Mouse (Mus musculus): Measurements from ENCODE around the gene H2-Q7. TPM values are rescaled to one million over a fixed set of nuclear protein-coding genes. Genes with fewer than 3 reads are reported as not detected.
"Not testable (repeated sequence)": the region's sequence is repeated elsewhere in the genome, so short reads cannot be mapped to it uniquely, and the experiment has no call there.

H2-Q7 gene
- 1.9 and 2.6 TPM in 2 replicates for polyA plus RNA-seq (2012; rRNA removed)

- not testable (repeated sequence) for H3K4me1 ChIP-seq (ENCODE audit: control insufficient read depth, insufficient read depth, low read length); H3K27ac ChIP-seq (ENCODE audit: insufficient read depth, low read length); H3K27me3 ChIP-seq (ENCODE audit: control insufficient read depth, insufficient read depth, low read length)
- WGBS, result 5% methylated on average over 18 of the region's 18 CpGs
- peak within 1 kb of the TSS; percentile 34 for H3K4me3 ChIP-seq (replicated peaks; ENCODE audit: insufficient read depth, low read depth, low read length)
- DNase-seq, result peak; percentile 37 to 49
Observed at GRCm38 (mm10) chr17:35438885-35439284, at the start of gene H2-Q7. H2-Q7 (plus strand) TSS chr17:35439155.

GRCm38 (mm10) chr17:35389796-35390195 lies 49.2 kb upstream of the H2-Q7 start:
- H3K4me1 ChIP-seq (ENCODE audit: control insufficient read depth, insufficient read depth, low read length); H3K27me3 ChIP-seq (ENCODE audit: control insufficient read depth, insufficient read depth, low read length); H3K4me3 ChIP-seq (replicated peaks; ENCODE audit: insufficient read depth, low read depth, low read length); DNase-seq; H3K27ac ChIP-seq (ENCODE audit: insufficient read depth, low read length): not testable (repeated sequence)
- 8% methylated on average over 7 of the region's 7 CpGs for WGBS

- DNase-seq; H3K27ac ChIP-seq (ENCODE audit: insufficient read depth, low read length); H3K4me1 ChIP-seq (ENCODE audit: control insufficient read depth, insufficient read depth, low read length); H3K27me3 ChIP-seq (ENCODE audit: control insufficient read depth, insufficient read depth, low read length); H3K4me3 ChIP-seq (replicated peaks; ENCODE audit: insufficient read depth, low read depth, low read length): not testable (repeated sequence)
- WGBS, result 79% methylated on average over 2 of the region's 2 CpGs
Observed at GRCm38 (mm10) chr17:35392671-35393070, 46.3 kb upstream of the H2-Q7 start.

- 1% methylated on average over 56 of the region's 75 CpGs for WGBS
- H3K4me3 ChIP-seq (replicated peaks; ENCODE audit: insufficient read depth, low read depth, low read length); H3K27me3 ChIP-seq (ENCODE audit: control insufficient read depth, insufficient read depth, low read length); DNase-seq; H3K4me1 ChIP-seq (ENCODE audit: control insufficient read depth, insufficient read depth, low read length); H3K27ac ChIP-seq (ENCODE audit: insufficient read depth, low read length): not testable (repeated sequence)
Observed at GRCm38 (mm10) chr17:35393864-35394800, 44.8 kb upstream of the H2-Q7 start.

GRCm38 (mm10) chr17:35396956-35397355 lies 42.0 kb upstream of the H2-Q7 start:
- WGBS, result 87% methylated on average over 2 of the region's 2 CpGs
- H3K4me3 ChIP-seq (replicated peaks; ENCODE audit: insufficient read depth, low read depth, low read length), result not testable (repeated sequence)

GRCm38 (mm10) chr17:35413057-35413456 lies 25.9 kb upstream of the H2-Q7 start:
- H3K27me3 ChIP-seq (ENCODE audit: control insufficient read depth, insufficient read depth, low read length); H3K4me3 ChIP-seq (replicated peaks; ENCODE audit: insufficient read depth, low read depth, low read length); H3K4me1 ChIP-seq (ENCODE audit: control insufficient read depth, insufficient read depth, low read length); H3K27ac ChIP-seq (ENCODE audit: insufficient read depth, low read length); DNase-seq: not testable (repeated sequence)
- WGBS, result no CpG with 5 or more reads among the region's 1 CpGs

More at GRCm38 (mm10) chr17:35396956-35397355, 42.0 kb upstream of the H2-Q7 start:
- H3K4me1 ChIP-seq (ENCODE audit: control insufficient read depth, insufficient read depth, low read length); H3K27ac ChIP-seq (ENCODE audit: insufficient read depth, low read length); H3K27me3 ChIP-seq (ENCODE audit: control insufficient read depth, insufficient read depth, low read length); DNase-seq: not testable (repeated sequence)

GRCm38 (mm10) chr17:35415273-35416129 lies 23.5 kb upstream of the H2-Q7 start:
- 60% methylated on average over 1 of the region's 10 CpGs for WGBS
- not testable (repeated sequence) for H3K4me3 ChIP-seq (replicated peaks; ENCODE audit: insufficient read depth, low read depth, low read length); H3K27me3 ChIP-seq (ENCODE audit: control insufficient read depth, insufficient read depth, low read length); H3K4me1 ChIP-seq (ENCODE audit: control insufficient read depth, insufficient read depth, low read length); DNase-seq; H3K27ac ChIP-seq (ENCODE audit: insufficient read depth, low read length)

- H3K4me3 ChIP-seq (replicated peaks; ENCODE audit: insufficient read depth, low read depth, low read length), result no peak overlapping the region
- DNase-seq, result no peak
- no peak overlapping the region for H3K27ac ChIP-seq (ENCODE audit: insufficient read depth, low read length)
- no peaks in the 10 kb centered on the region; the same call in 1 of the 2 replicates for H3K27me3 ChIP-seq (ENCODE audit: control insufficient read depth, insufficient read depth, low read length)
- WGBS, result 84% methylated on average over 7 of the region's 7 CpGs
- TF ChIP-seq POLR2A (IDR thresholded peaks at IDR 0.05; ENCODE audit: borderline replicate concordance, insufficient read depth, low read length) (no peak), CTCF (IDR thresholded peaks at IDR 0.05; ENCODE audit: borderline replicate concordance, insufficient read depth, low read depth, low read length) (no peak)
- no peaks in the 10 kb centered on the region for H3K4me1 ChIP-seq (ENCODE audit: control insufficient read depth, insufficient read depth, low read length)
Observed at GRCm38 (mm10) chr17:35418772-35419171, 20.2 kb upstream of the H2-Q7 start.

- not testable (repeated sequence) for H3K27me3 ChIP-seq (ENCODE audit: control insufficient read depth, insufficient read depth, low read length); H3K4me3 ChIP-seq (replicated peaks; ENCODE audit: insufficient read depth, low read depth, low read length)
- WGBS, result 67% methylated on average over 4 of the region's 4 CpGs
Observed at GRCm38 (mm10) chr17:35419564-35419963, 19.4 kb upstream of the H2-Q7 start.

GRCm38 (mm10) chr17:35420206-35420810 lies 18.6 kb upstream of the H2-Q7 start:
- H3K4me3 ChIP-seq (replicated peaks; ENCODE audit: insufficient read depth, low read depth, low read length); H3K4me1 ChIP-seq (ENCODE audit: control insufficient read depth, insufficient read depth, low read length); DNase-seq; H3K27me3 ChIP-seq (ENCODE audit: control insufficient read depth, insufficient read depth, low read length); H3K27ac ChIP-seq (ENCODE audit: insufficient read depth, low read length): not testable (repeated sequence)
- WGBS, result 15% methylated on average over 11 of the region's 11 CpGs

More at GRCm38 (mm10) chr17:35419564-35419963, 19.4 kb upstream of the H2-Q7 start:
- DNase-seq; H3K27ac ChIP-seq (ENCODE audit: insufficient read depth, low read length); H3K4me1 ChIP-seq (ENCODE audit: control insufficient read depth, insufficient read depth, low read length): not testable (repeated sequence)

GRCm38 (mm10) chr17:35421331-35421730 lies 17.6 kb upstream of the H2-Q7 start:
- not testable (repeated sequence) for H3K4me1 ChIP-seq (ENCODE audit: control insufficient read depth, insufficient read depth, low read length); H3K27me3 ChIP-seq (ENCODE audit: control insufficient read depth, insufficient read depth, low read length); H3K4me3 ChIP-seq (replicated peaks; ENCODE audit: insufficient read depth, low read depth, low read length); H3K27ac ChIP-seq (ENCODE audit: insufficient read depth, low read length); DNase-seq
- WGBS, result 90% methylated on average over 4 of the region's 4 CpGs
